Mouse (Mus musculus) hindbrain, embryonic 14.5 days (tissue): ENCODE results near the gene Otx2. TPM values are rescaled to one million over a fixed set of nuclear protein-coding genes. Genes with fewer than 3 reads are reported as not detected.
"Not testable (repeated sequence)": the region's sequence is repeated elsewhere in the genome, so short reads cannot be mapped to it uniquely, and the experiment has no call there.

ENCODE experiments used
- ATAC-seq: fragments of 200-750 bp; cut with Nextera tagmentation; 2 replicates; pipeline ENCODE4 v1.8.0; 2017; ENCODE audit warnings: moderate number of reproducible peaks, mild to moderate bottlenecking, moderate TSS enrichment, moderate library complexity; ENCODE audit not compliant: low FRiP score
- DNase-seq: peaks from one replicate; pipeline ENCODE4 v3.0.0-alpha.2; 2015; ENCODE audit warnings: low spot score
- H3K27ac ChIP-seq: fragments of 300-500 bp; sonication (generic); 2 replicates; pipeline ENCODE4 v1.5.1; 2014; ENCODE audit warnings: mild to moderate bottlenecking, moderate library complexity
- H3K27me3 ChIP-seq: fragments of 300-500 bp; sonication (generic); 2 replicates; pipeline ENCODE4 v1.6.1; 2014; ENCODE audit warnings: mild to moderate bottlenecking, low read length, mixed read lengths; ENCODE audit not compliant: control insufficient read depth, insufficient read depth
- H3K36me3 ChIP-seq: fragments of 300-500 bp; sonication (generic); replicated peaks from 2 replicates; pipeline ENCODE4 v1.6.1; 2014; ENCODE audit not compliant: control insufficient read depth, insufficient read depth
- H3K4me1 ChIP-seq: fragments of 300-500 bp; sonication (generic); replicated peaks from 2 replicates; pipeline ENCODE4 v1.6.1; 2014; ENCODE audit warnings: antibody characterized with exemption, low read length, mixed read lengths; ENCODE audit not compliant: control insufficient read depth, insufficient read depth
- H3K4me2 ChIP-seq: fragments of 300-500 bp; sonication (generic); replicated peaks from 2 replicates; pipeline ENCODE4 v1.6.1; 2014; ENCODE audit warnings: mild to moderate bottlenecking, moderate library complexity
- H3K4me3 ChIP-seq: fragments of 300-500 bp; sonication (generic); replicated peaks from 2 replicates; pipeline ENCODE4 v1.5.1; 2014; ENCODE audit warnings: mild to moderate bottlenecking, low read length
- H3K9ac ChIP-seq: fragments of 300-500 bp; sonication (generic); 2 replicates; pipeline ENCODE4 v1.6.1; 2014
- H3K9me3 ChIP-seq: fragments of 300-500 bp; sonication (generic); 2 replicates; pipeline ENCODE4 v1.6.1; 2016; ENCODE audit warnings: low read length; ENCODE audit not compliant: control insufficient read depth
- whole genome bisulfite sequencing: fragments of 180-500 bp; shearing (Covaris S2); extraction: QIAGEN DNeasy Blood & Tissue Kit; methylation state at CpG from one replicate; pipeline ENCODE4 v1.1.7; 2014; 5-methylcytosine and 5-hydroxymethylcytosine counted together
- polyA plus RNA-seq: library from polyadenylated mRNA; unstranded; fragments of >200 nt; fragmentation: Nextera tagmentation; extraction: Ambion mirVana; gene quantifications from 2 replicates; pipeline ENCODE4 v1.2.1, GENCODE M21; 2014

Gene Otx2
- polyA plus RNA-seq, 1 experiment from 2014 or later, result 18.5 TPM

DNA sequence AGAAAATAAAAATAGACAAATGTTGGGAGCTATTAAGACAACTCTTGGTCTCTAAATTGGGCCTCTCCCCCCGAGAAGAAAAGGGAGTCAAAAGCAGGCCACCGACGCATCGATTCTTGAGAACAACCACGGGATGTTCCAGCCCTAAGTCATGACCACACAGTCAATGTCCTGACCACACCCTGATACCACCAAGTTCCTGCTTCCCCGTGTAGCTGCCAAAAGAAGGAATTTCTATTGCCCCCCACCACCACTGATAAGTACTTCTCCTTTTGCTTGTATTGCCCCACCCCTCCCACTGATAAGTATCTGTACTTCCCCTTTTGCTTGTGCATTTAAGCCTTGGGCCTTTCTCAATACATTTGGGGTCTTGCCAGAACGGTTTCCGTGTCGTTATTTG, 50.9 kb downstream of the Otx2 start:
- 90% methylated on average over 9 of the region's 9 CpGs for WGBS
- not testable (repeated sequence) for ATAC-seq, H3K36me3 ChIP-seq, H3K27ac ChIP-seq, H3K4me1 ChIP-seq, H3K4me2 ChIP-seq, H3K9me3 ChIP-seq, H3K27me3 ChIP-seq, H3K9ac ChIP-seq, DNase-seq, H3K4me3 ChIP-seq

DNA sequence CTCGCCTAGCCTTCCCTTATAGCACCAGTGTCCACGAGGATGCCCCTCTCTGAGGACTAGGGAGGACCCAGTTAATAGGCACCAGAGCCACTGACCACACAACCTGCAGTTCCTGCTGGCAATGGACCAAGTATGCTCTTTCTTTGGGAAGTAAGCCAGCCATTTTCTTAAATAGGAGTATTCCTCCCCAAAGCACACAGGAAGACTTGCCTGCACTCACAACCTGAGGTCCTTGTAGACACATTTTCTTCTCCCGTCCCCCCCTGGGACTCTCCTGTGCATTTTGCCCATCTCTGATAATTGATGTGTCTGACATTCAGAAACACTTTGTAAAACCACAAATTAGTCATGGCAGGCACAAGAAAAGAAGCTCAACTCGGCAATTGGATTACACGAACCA, 57.3 kb downstream of the Otx2 start:
- H3K9me3 ChIP-seq, result no peaks in the 10 kb centered on the region
- WGBS, result 38% methylated on average over 5 of the region's 5 CpGs
- 0 out of 2 replicates have a peak, but pooled peaks cover 7% of the 10 kb centered on the region for H3K4me1 ChIP-seq
- H3K27me3 ChIP-seq, result no peaks in the 10 kb centered on the region
- H3K27ac ChIP-seq, result no peak overlapping the region
- no peak overlapping the region for H3K4me2 ChIP-seq
- H3K36me3 ChIP-seq, result no peaks in the 10 kb centered on the region
- H3K9ac ChIP-seq, result no peak overlapping the region
- no peak for DNase-seq
- no peak overlapping the region for H3K4me3 ChIP-seq
- no peak for ATAC-seq

DNA sequence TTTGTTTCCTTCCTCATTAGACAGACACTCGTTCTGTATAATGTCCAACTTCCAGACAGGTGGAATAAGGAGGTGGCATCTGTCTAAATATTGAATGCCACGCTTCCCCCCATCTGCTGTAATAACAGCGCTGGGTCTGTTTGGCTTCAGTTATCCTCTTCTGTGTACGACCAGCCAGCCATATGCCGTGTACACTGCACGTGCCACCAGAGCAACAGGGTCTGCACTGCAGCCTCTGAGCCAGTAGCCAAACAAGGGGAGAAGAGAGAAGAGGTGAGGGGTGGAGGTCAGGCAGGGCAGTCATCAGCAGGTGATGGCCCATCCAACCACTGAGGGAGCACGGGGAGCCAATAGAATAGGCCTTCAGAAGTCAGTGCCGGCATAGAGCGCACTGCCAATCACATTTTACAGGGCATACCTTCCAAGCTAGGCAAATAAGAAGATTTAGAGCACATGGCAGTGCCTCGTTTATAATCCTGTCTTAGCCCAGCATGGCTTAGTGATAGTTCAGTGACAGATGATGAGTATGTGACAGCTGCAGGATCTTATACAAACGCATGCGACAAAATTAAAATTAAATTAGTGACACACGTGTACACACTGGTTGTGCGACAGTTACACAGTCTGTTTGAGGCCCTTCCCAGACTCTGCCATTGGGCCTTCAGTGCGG, 64.8 kb downstream of the Otx2 start:
- H3K27ac ChIP-seq, result no peak overlapping the region
- no peak for DNase-seq
- H3K27me3 ChIP-seq, result no peaks in the 10 kb centered on the region
- no peak overlapping the region for H3K9ac ChIP-seq
- peak; percentile 81; the same call in 1 of the 2 replicates for ATAC-seq
- no peaks in the 10 kb centered on the region for H3K9me3 ChIP-seq
- 0 out of 2 replicates have a peak overlapping the region, but pooled peaks have one; percentile 8 for H3K4me2 ChIP-seq
- no peaks in the 10 kb centered on the region for H3K36me3 ChIP-seq
- H3K4me3 ChIP-seq, result no peak overlapping the region
- H3K4me1 ChIP-seq, result no peaks in the 10 kb centered on the region
- 57% methylated on average over 14 of the region's 15 CpGs for WGBS

Other genes starting within 250 kb of the Otx2 start
- gene Tmem260, start 227.7 kb downstream of the Otx2 start, polyA plus RNA-seq, result 20.4 TPM in 2 replicates